Mouse (Mus musculus): ENCODE data around the gene AW209491. TPM values are rescaled to one million over a fixed set of nuclear protein-coding genes. Genes with fewer than 3 reads are reported as not detected.

The AW209491 gene
- polyA plus RNA-seq (2014; fragmentation: Illumina TruSeq; extraction: RNeasy Lipid Tissue Mini Kit (QIAGEN cat#74804); ENCODE audit: low read depth, low replicate concordance) = 14.0 TPM

GRCm38 (mm10) chr13:14629726-14630641, at the start of gene AW209491:
TSS of gene AW209491 (plus strand) at chr13:14630154.

GRCm38 (mm10) chr13:14612926-14613529, 16.9 kb upstream of the AW209491 start, which contains the start of the genes Mrpl32 and Psma2:
TSS of gene Mrpl32 (minus strand) at chr13:14613165.
TSS of gene Psma2 (plus strand) at chr13:14613240.

Other genes with a start within 250 kb of the AW209491 start
- gene Hecw1, start 106.9 kb upstream of the AW209491 start, polyA plus RNA-seq (2014; fragmentation: Illumina TruSeq; extraction: RNeasy Lipid Tissue Mini Kit (QIAGEN cat#74804); ENCODE audit: low read depth, low replicate concordance) = not detected
- gene Mrpl32, start 17.0 kb upstream of the AW209491 start, polyA plus RNA-seq (2014; fragmentation: Illumina TruSeq; extraction: RNeasy Lipid Tissue Mini Kit (QIAGEN cat#74804); ENCODE audit: low read depth, low replicate concordance) = 113 TPM
- 99.2 TPM for gene Psma2, start 16.9 kb upstream of the AW209491 start, polyA plus RNA-seq (2014; fragmentation: Illumina TruSeq; extraction: RNeasy Lipid Tissue Mini Kit (QIAGEN cat#74804); ENCODE audit: low read depth, low replicate concordance)